Mouse (Mus musculus) testis, adult 2 months (tissue): Measurements from ENCODE around the gene Lemd2.

Experiments used
- CTCF ChIP-seq: fragments of 200-500 bp; IDR thresholded peaks from 2 replicates; pipeline ENCODE4 v1.5.1; 2012; ENCODE audit warnings: low read depth, mild to moderate bottlenecking, inconsistent platforms, low read length, moderate library complexity; ENCODE audit not compliant: control insufficient read depth, insufficient read depth, insufficient replicate concordance
- POLR2A ChIP-seq: fragments of 200-500 bp; IDR thresholded peaks from 2 replicates; pipeline ENCODE4 v1.6.1; 2012; ENCODE audit warnings: low read depth, mild to moderate bottlenecking, inconsistent platforms, low read length, moderate library complexity; ENCODE audit not compliant: control insufficient read depth

DNA sequence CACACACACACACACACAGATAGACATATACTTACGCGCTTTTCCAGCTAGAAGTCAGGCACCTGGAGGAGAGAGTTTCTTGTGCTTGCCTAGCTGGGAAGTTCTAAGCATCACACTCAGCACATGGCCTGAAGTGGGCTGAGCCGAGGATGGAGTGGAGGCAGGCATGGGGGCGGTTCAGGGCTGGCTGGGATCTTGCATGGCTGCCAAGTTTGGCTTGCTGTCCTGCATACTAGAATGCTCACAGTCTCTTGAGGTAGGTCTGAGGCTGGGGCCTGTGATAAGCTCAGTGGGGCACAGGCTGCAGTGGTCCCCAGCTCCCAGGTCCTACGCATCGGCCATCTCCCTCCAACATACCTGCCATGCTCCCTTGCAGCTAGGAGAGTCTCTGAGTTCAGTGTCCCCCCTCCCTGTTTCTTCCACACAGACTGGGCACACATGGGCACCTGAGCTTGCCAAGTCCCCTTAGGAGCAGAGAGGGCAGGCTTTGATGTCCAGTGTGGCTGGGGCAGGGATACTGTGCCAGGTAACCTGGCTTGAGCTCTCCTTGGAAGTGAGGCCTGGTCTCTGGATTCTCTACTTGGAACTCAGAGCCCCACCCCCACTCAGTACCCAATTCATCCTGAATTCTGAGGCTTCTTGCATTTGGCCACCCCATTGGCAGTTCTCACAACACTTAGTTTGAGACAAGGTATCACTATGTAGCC lies 43.6 kb upstream of the Lemd2 start:
- TF ChIP-seq CTCF, result no peak
- no peak for TF ChIP-seq POLR2A
